Mouse (Mus musculus) embryonic facial prominence, embryonic 12.5 days (tissue): Measurements from ENCODE around the gene Mcts1. TPM values are rescaled to one million over a fixed set of nuclear protein-coding genes. Genes with fewer than 3 reads are reported as not detected.
A peak's percentile ranks its signal among the peaks of the same experiment; 100 is the strongest.

ENCODE experiments used
- ATAC-seq: fragments of 200-750 bp; cut with Nextera tagmentation; 2 replicates; pipeline ENCODE4 v1.8.0; 2017; ENCODE audit not compliant: insufficient number of reproducible peaks, insufficient read depth, low FRiP score, low TSS enrichment
- H3K27ac ChIP-seq: fragments of 300-500 bp; sonication (generic); 2 replicates; pipeline ENCODE4 v1.5.1; 2016; ENCODE audit warnings: mild to moderate bottlenecking
- H3K27me3 ChIP-seq: fragments of 300-500 bp; sonication (generic); 2 replicates; pipeline ENCODE4 v1.6.1; 2016; ENCODE audit warnings: mild to moderate bottlenecking, moderate library complexity
- H3K36me3 ChIP-seq: fragments of 300-500 bp; sonication (generic); 2 replicates; pipeline ENCODE4 v1.6.1; 2016; ENCODE audit warnings: mild to moderate bottlenecking
- H3K4me1 ChIP-seq: fragments of 300-500 bp; sonication (generic); 2 replicates; pipeline ENCODE4 v1.6.1; 2016
- H3K4me2 ChIP-seq: fragments of 300-500 bp; sonication (generic); replicated peaks from 2 replicates; pipeline ENCODE4 v1.6.1; 2016; ENCODE audit warnings: mild to moderate bottlenecking, moderate library complexity
- H3K4me3 ChIP-seq: fragments of 300-500 bp; sonication (generic); 2 replicates; pipeline ENCODE4 v1.5.1; 2016; ENCODE audit warnings: mild to moderate bottlenecking
- H3K9ac ChIP-seq: fragments of 300-500 bp; sonication (generic); 2 replicates; pipeline ENCODE4 v1.6.1; 2016; ENCODE audit warnings: mild to moderate bottlenecking, moderate library complexity
- H3K9me3 ChIP-seq: fragments of 300-500 bp; sonication (generic); 2 replicates; pipeline ENCODE4 v1.6.1; 2016; ENCODE audit warnings: mild to moderate bottlenecking, moderate library complexity
- WGBS: fragments of 180-500 bp; shearing (Covaris S2); methylation state at CpG from one replicate; pipeline ENCODE4 v1.1.7; 2016; 5-methylcytosine and 5-hydroxymethylcytosine counted together
- polyA plus RNA-seq: library from polyadenylated mRNA; unstranded; fragments of >200 nt; fragmentation: Nextera tagmentation; extraction: Ambion mirVana; gene quantifications from 2 replicates; pipeline ENCODE4 v1.2.1, GENCODE M21; 2016

Gene Mcts1
- polyA plus RNA-seq, 1 experiment from 2014 or later: 94.9 TPM

GRCm38 (mm10) chrX:38593180-38593889, 7.0 kb upstream of the Mcts1 start:
- Histone ChIP-seq H3K27me3 (no peaks in the 10 kb centered on the region), H3K4me2 (no peak overlapping the region), H3K4me1 (no peaks in the 10 kb centered on the region), H3K27ac (peak overlapping the region; percentile 30; the same call in 1 of the 2 replicates), H3K9ac (no peak overlapping the region), H3K9me3 (no peaks in the 10 kb centered on the region), H3K36me3 (no peaks in the 10 kb centered on the region), H3K4me3 (no peak overlapping the region)
- 50% methylated on average over 5 of the region's 5 CpGs for WGBS
- no peak for ATAC-seq

DNA sequence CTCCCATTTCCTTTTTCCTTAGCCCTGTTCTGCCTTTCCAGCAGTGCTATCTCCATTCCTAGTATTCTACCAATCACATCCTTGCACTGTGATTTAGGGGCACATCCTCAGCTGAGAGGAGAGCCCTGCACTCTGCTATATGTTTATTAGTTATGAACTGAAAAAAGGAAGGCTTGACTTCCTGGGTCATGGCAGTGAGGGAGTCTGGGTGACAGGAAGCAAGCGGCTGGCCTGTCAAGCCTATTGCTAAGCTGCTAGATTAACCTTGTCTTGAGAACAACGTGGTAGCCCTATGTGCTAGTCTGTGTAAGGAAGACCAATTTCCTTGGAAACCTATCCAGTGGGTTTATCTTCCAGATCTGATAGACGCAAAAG, 604 bp downstream of the Mcts1 start:
- ATAC-seq: 0 out of 2 replicates have a peak, but pooled peaks have one; percentile 41
- 18% methylated on average over 3 of the region's 3 CpGs for WGBS
- no peaks in the 10 kb centered on the region for H3K36me3 ChIP-seq
- peak overlapping the region; percentile 49 for H3K4me3 ChIP-seq
- no peaks in the 10 kb centered on the region for H3K27me3 ChIP-seq
- peak overlapping the region; percentile 57 for H3K4me2 ChIP-seq
- H3K9me3 ChIP-seq: no peaks in the 10 kb centered on the region
- H3K27ac ChIP-seq: peak overlapping the region; percentile 70
- peak overlapping the region; percentile 47 for H3K9ac ChIP-seq
- no peaks in the 10 kb centered on the region for H3K4me1 ChIP-seq

DNA sequence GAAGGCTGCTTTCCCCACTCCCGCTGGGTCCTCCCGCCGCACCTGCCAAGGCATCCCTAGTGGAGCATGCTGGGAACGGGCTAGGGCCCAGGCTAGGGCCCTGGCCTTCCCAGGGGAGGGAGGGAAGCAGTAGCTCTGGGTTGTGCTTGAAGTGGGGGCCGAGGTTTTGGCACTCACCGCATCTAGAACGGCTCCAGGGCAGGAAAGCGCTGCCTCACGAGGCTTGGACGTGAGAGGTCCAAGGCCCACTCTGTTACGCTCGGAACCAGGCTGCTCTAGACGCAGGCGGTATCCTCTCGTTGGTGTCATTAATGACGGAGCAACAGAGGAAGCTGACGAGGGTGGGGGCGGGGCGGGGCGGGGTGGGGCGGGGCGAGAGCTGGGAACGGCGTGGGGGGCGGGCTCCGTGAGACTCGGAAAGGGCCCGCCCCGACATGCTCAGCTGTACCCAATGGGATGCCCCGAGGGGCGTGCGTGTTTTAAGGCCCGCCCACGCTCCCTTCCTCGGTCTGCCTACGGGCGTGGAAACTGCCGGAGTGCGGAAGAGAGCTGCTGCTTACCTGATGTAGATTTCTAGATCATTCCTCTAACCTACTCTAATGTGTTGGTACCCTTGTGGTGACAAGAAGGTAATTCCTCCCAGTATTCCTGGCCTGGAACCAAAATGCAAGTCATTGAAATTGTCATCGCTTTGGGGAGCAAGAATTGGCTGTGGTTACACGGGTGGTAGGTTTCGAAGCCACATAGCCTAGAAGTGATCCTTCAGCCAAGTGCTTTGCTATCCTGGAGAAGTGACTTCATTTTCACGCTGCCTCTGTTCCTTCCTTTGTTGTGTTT, 34.6 kb downstream of the Mcts1 start, which contains the start of gene C1galt1c1:
Gene C1galt1c1 (minus strand): TSS at position 287 of the 837 bp plus-strand sequence.
- Histone ChIP-seq H3K27ac (peak within 1 kb of the TSS; percentile 71), H3K27me3 (no peaks in the 10 kb centered on the region), H3K9me3 (no peaks in the 10 kb centered on the region), H3K9ac (peak within 1 kb of the TSS; percentile 55), H3K36me3 (no peaks in the 10 kb centered on the region), H3K4me3 (peak within 1 kb of the TSS; percentile 45), H3K4me2 (peak within 1 kb of the TSS; percentile 38), H3K4me1 (peaks cover 3% of the 10 kb centered on the region; the same call in 1 of the 2 replicates)
- peak; percentile 99 for ATAC-seq
- 25% methylated on average over 43 of the region's 43 CpGs for WGBS

GRCm38 (mm10) chrX:38635638-38635931, 35.2 kb downstream of the Mcts1 start:
- no peaks in the 10 kb centered on the region for H3K27me3 ChIP-seq
- H3K4me3 ChIP-seq: peak overlapping the region; percentile 45; the same call in 1 of the 2 replicates
- ATAC-seq: no peak

GRCm38 (mm10) chrX:38641435-38641834, 41.1 kb downstream of the Mcts1 start:
- Histone ChIP-seq H3K27ac (0 out of 2 replicates have a peak overlapping the region, but pooled peaks have one; percentile 17), H3K4me1 (no peaks in the 10 kb centered on the region), H3K27me3 (no peaks in the 10 kb centered on the region), H3K4me2 (no peak overlapping the region), H3K36me3 (no peaks in the 10 kb centered on the region), H3K9ac (no peak overlapping the region), H3K9me3 (no peaks in the 10 kb centered on the region), H3K4me3 (no peak overlapping the region)
- ATAC-seq: no peak
- WGBS: 76% methylated on average over 4 of the region's 4 CpGs

More at GRCm38 (mm10) chrX:38635638-38635931, 35.2 kb downstream of the Mcts1 start:
- Histone ChIP-seq H3K4me2 (peak overlapping the region; percentile 36), H3K4me1 (peaks cover 3% of the 10 kb centered on the region; the same call in 1 of the 2 replicates), H3K27ac (no peak overlapping the region), H3K9ac (no peak overlapping the region), H3K36me3 (no peaks in the 10 kb centered on the region), H3K9me3 (no peaks in the 10 kb centered on the region)

DNA sequence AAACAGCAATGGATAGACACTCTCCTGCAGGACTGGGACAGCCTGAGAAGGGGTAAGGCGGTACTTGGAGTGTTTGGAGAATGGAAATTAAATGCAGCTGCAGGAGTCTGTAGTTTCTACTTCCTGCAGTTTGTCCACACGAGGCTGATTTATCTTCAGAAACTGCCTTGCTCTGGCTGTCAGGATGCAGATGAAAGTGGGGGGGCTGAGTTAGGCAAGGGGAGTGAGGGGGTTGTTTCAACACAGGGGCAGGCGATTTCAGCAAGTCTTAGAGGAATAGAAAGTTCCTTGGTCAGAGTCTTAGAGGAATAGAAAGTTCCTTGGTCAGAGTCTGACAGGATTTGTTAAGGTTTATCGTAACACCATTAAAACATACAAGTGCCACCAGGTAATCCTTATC, 41.8 kb downstream of the Mcts1 start:
- no peak overlapping the region for H3K27ac ChIP-seq

DNA sequence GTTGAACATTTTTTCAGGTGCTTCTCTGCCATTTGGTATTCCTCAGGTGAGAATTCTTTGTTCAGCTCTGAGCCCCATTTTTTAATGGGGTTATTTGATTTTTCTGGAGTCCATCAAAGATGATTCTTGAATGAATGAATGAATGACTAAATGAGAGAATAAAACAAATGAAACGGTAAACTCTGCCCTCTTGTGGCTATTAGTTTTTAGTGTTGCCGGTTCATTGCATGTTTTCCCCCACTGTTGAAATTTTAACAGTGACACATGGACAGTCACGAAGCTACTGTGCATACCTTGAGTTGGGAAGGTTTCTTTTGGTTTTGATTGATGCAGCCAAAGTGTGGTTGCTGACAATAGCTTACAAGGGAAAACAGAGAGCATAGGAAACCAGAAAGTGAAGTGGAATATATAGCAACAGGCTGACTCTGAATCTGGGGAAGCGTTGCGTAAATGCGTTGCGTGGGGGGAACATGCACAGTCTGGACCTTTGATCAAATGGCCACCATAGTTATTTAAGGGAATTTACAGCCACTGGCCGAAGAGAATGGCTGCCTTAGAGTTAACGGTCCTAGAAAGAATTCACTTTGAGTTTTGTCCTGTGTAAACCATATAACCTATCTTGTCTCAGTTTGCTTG, 50.1 kb downstream of the Mcts1 start:
- Histone ChIP-seq H3K4me3 (no peak overlapping the region), H3K4me1 (no peaks in the 10 kb centered on the region), H3K27me3 (no peaks in the 10 kb centered on the region), H3K27ac (no peak overlapping the region), H3K4me2 (no peak overlapping the region), H3K36me3 (no peaks in the 10 kb centered on the region), H3K9me3 (no peaks in the 10 kb centered on the region), H3K9ac (no peak overlapping the region)
- WGBS: 65% methylated on average over 9 of the region's 9 CpGs
- no peak for ATAC-seq

More for the DNA sequence above, 41.8 kb downstream of the Mcts1 start:
- Histone ChIP-seq H3K9ac (no peak overlapping the region), H3K4me2 (no peak overlapping the region), H3K9me3 (no peaks in the 10 kb centered on the region), H3K4me3 (no peak overlapping the region), H3K27me3 (no peaks in the 10 kb centered on the region), H3K36me3 (no peaks in the 10 kb centered on the region), H3K4me1 (no peaks in the 10 kb centered on the region)
- ATAC-seq: no peak; the same call in 1 of the 2 replicates
- 53% methylated on average over 4 of the region's 4 CpGs for WGBS

DNA sequence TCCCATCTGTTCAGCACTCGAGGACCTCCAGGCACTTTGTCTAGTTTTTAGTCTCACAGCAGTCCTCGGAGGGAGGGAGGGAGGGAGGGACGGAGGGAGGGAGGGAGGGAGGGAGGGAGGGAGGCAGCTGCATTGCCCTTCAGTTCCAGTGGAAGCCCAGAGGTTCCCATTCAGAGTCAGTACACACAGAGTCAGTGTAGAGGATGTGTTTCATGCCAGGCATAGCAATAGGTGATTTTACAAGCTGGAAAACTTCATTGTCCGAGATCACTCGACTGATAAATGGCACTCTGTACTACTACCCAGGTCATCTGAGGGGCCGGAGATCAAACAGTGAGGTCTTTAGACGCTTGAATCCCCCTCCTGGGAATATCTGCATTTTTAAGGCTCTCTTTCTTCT, 50.8 kb downstream of the Mcts1 start:
- Histone ChIP-seq H3K4me1 (no peaks in the 10 kb centered on the region), H3K4me3 (no peak overlapping the region), H3K36me3 (no peaks in the 10 kb centered on the region), H3K4me2 (no peak overlapping the region), H3K9me3 (no peaks in the 10 kb centered on the region), H3K27ac (no peak overlapping the region), H3K27me3 (no peaks in the 10 kb centered on the region), H3K9ac (no peak overlapping the region)
- WGBS: 50% methylated on average over 5 of the region's 7 CpGs
- ATAC-seq: no peak

- Histone ChIP-seq H3K4me1 (no peaks in the 10 kb centered on the region), H3K4me2 (no peak overlapping the region), H3K9ac (no peak overlapping the region), H3K27ac (no peak overlapping the region), H3K4me3 (no peak overlapping the region), H3K36me3 (no peaks in the 10 kb centered on the region), H3K27me3 (no peaks in the 10 kb centered on the region), H3K9me3 (no peaks in the 10 kb centered on the region)
- 38% methylated on average over 1 of the region's 1 CpGs for WGBS
- ATAC-seq: no peak
These were observed 52.8 kb downstream of the Mcts1 start for GRCm38 (mm10) chrX:38653181-38653580.

- H3K4me1 ChIP-seq: no peaks in the 10 kb centered on the region
- H3K4me3 ChIP-seq: no peak overlapping the region
- H3K36me3 ChIP-seq: no peaks in the 10 kb centered on the region
- no peak overlapping the region for H3K9ac ChIP-seq
- 81% methylated on average over 5 of the region's 5 CpGs for WGBS
- H3K9me3 ChIP-seq: no peaks in the 10 kb centered on the region
- no peak for ATAC-seq
- H3K27me3 ChIP-seq: no peaks in the 10 kb centered on the region
- no peak overlapping the region for H3K4me2 ChIP-seq
- no peak overlapping the region for H3K27ac ChIP-seq
These were observed 54.3 kb downstream of the Mcts1 start for GRCm38 (mm10) chrX:38654681-38655080.

- H3K9ac ChIP-seq: no peak overlapping the region
- H3K27ac ChIP-seq: no peak overlapping the region
- no peak for ATAC-seq
- H3K4me1 ChIP-seq: no peaks in the 10 kb centered on the region
- 68% methylated on average over 4 of the region's 4 CpGs for WGBS
- H3K36me3 ChIP-seq: no peaks in the 10 kb centered on the region
- H3K27me3 ChIP-seq: no peaks in the 10 kb centered on the region
- no peaks in the 10 kb centered on the region for H3K9me3 ChIP-seq
- no peak overlapping the region for H3K4me3 ChIP-seq
- no peak overlapping the region for H3K4me2 ChIP-seq
These were observed 56.0 kb downstream of the Mcts1 start for GRCm38 (mm10) chrX:38656206-38656883.
